In the genomic region with DNA sequence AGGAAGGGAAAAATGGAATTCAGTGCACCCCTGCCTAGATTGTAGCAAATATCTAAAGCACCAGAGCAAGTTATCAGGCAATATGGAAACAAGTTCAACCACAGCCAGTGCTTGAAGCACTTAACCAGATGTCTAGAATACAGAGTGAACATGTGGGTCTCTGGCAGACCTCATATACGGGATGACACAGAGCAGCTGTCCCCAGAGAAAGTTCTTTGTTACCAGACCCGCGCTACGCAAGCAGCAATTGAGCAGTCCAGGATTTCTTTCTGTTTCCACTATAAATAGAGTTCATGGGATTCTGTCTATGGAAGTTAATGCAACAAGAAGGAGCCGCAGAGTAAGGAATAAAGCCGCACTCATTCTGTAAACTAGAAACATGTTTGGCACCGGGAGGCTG, we compare ENCODE assay signal across 12 mouse cellular contexts. TPM values are rescaled to one million over a fixed set of nuclear protein-coding genes. Genes with fewer than 3 reads are reported as not detected.
DNase-seq lines count a peak whose midpoint lies in the region; ATAC-seq lines count a peak whose summit lies in the region.
"Had no signal": no experiment of that assay in that cellular context is flagged by ENCODE, and none has a peak within 500 bp of the region (broad histone marks: within the 10 kb centered on the region; RNA-seq: fewer than 3 reads in every experiment).

No protein-coding gene starts in this region.

- ATAC-seq in hindbrain, embryonic 16.5 days, result no peak
- no peak for ATAC-seq in intestine, embryonic 15.5 days
- ATAC-seq: activated CD4-positive, CD25-positive, alpha-beta regulatory T cell, adult 4 months; liver, postnatal 0 days had no signal

- H3K36me3 ChIP-seq in hindbrain, embryonic 16.5 days (ENCODE audit: control insufficient read depth, insufficient read depth, low read length), result no peaks in the 10 kb centered on the region
- no peaks in the 10 kb centered on the region for H3K36me3 ChIP-seq in hindbrain, embryonic 10.5 days
- no peaks in the 10 kb centered on the region for H3K36me3 ChIP-seq in intestine, embryonic 15.5 days
- H3K36me3 ChIP-seq: embryonic facial prominence, embryonic 12.5 days; hindbrain, embryonic 13.5 days had no signal

- 49% methylated on average over 7 of the region's 7 CpGs for WGBS in hindbrain, embryonic 16.5 days
- WGBS in hindbrain, embryonic 10.5 days, result 77% methylated on average over 7 of the region's 7 CpGs
- 28% methylated on average over 7 of the region's 7 CpGs for WGBS in intestine, embryonic 15.5 days

- H3K4me3 ChIP-seq in hindbrain, embryonic 16.5 days (ENCODE audit: low read length), result no peak overlapping the region
- no peak overlapping the region for H3K4me3 ChIP-seq in hindbrain, embryonic 10.5 days
- H3K4me3 ChIP-seq in intestine, embryonic 15.5 days (replicated peaks), result no peak overlapping the region
- H3K4me3 ChIP-seq: embryonic facial prominence, embryonic 12.5 days; hindbrain, embryonic 13.5 days had no signal

- 0 out of 2 replicates have a peak overlapping the region, but pooled peaks have one; percentile 2 for H3K4me2 ChIP-seq in hindbrain, embryonic 16.5 days (ENCODE audit: low read length)
- peak overlapping the region; percentile 7; the same call in 1 of the 2 replicates for H3K4me2 ChIP-seq in intestine, embryonic 15.5 days (replicated peaks)
- H3K4me2 ChIP-seq: embryonic facial prominence, embryonic 12.5 days; hindbrain, embryonic 13.5 days had no signal

- no peaks in the 10 kb centered on the region for H3K9me3 ChIP-seq in hindbrain, embryonic 16.5 days (ENCODE audit: control insufficient read depth, low read length)
- no peaks in the 10 kb centered on the region for H3K9me3 ChIP-seq in hindbrain, embryonic 10.5 days
- H3K9me3 ChIP-seq in intestine, embryonic 15.5 days, result no peaks in the 10 kb centered on the region
- H3K9me3 ChIP-seq: embryonic facial prominence, embryonic 12.5 days; hindbrain, embryonic 13.5 days had no signal

- H3K4me1 ChIP-seq in hindbrain, embryonic 16.5 days (ENCODE audit: control insufficient read depth, insufficient read depth, low read depth, low read length), result peaks cover 22% of the 10 kb centered on the region
- peaks cover 30% of the 10 kb centered on the region for H3K4me1 ChIP-seq in hindbrain, embryonic 10.5 days (replicated peaks)
- H3K4me1 ChIP-seq in intestine, embryonic 15.5 days (replicated peaks), result peaks cover 23% of the 10 kb centered on the region

- H3K9ac ChIP-seq in hindbrain, embryonic 16.5 days (ENCODE audit: low read depth, low read length), result no peak overlapping the region
- H3K9ac ChIP-seq in intestine, embryonic 15.5 days, result no peak overlapping the region
- H3K9ac ChIP-seq: embryonic facial prominence, embryonic 12.5 days; hindbrain, embryonic 13.5 days; liver, postnatal 0 days had no signal

- DNase-seq in hindbrain, embryonic 10.5 days (ENCODE audit: low spot score), result no peak
- peak; percentile 7 for DNase-seq in retina, embryonic 14.5 days (ENCODE audit: low spot score)
- no peak for DNase-seq in retina, postnatal 1 day
- no peak for DNase-seq in thymus, postnatal 10 days (ENCODE audit: low spot score in 2 of 2)
- DNase-seq in layer of hippocampus, adult 11-12 months (ENCODE audit: low spot score), result no peak
- DNase-seq: liver, postnatal 0 days; spleen, adult 18-20 months had no signal

- H3K27ac ChIP-seq in hindbrain, embryonic 16.5 days (ENCODE audit: low read depth, low read length), result no peak overlapping the region
- no peak overlapping the region for H3K27ac ChIP-seq in hindbrain, embryonic 10.5 days
- H3K27ac ChIP-seq in intestine, embryonic 15.5 days, result no peak overlapping the region
- H3K27ac ChIP-seq: embryonic facial prominence, embryonic 12.5 days; hindbrain, embryonic 13.5 days had no signal

- no peaks in the 10 kb centered on the region for H3K27me3 ChIP-seq in hindbrain, embryonic 16.5 days (replicated peaks; ENCODE audit: control insufficient read depth, insufficient read depth, low read length)
- H3K27me3 ChIP-seq in hindbrain, embryonic 10.5 days (ENCODE audit: insufficient read depth, poor library complexity, severe bottlenecking), result no peaks in the 10 kb centered on the region
- no peaks in the 10 kb centered on the region for H3K27me3 ChIP-seq in intestine, embryonic 15.5 days (replicated peaks)
- H3K27me3 ChIP-seq: embryonic facial prominence, embryonic 12.5 days; hindbrain, embryonic 13.5 days had no signal

RNA-seq across cellular contexts. Expression of gene Slc4a4, which starts 46.8 kb away (rescaled TPM):
- polyA plus RNA-seq in hindbrain, embryonic 16.5 days (2015; fragmentation: Nextera tagmentation; extraction: Ambion mirVana), result 9.1 and 9.5 TPM in 2 replicates
- 2.0 and 2.5 TPM in 2 replicates for polyA plus RNA-seq in hindbrain, embryonic 10.5 days (2016; fragmentation: Nextera tagmentation; extraction: Ambion mirVana)
- polyA plus RNA-seq in intestine, embryonic 15.5 days (2015; fragmentation: Nextera tagmentation; extraction: Ambion mirVana), result 4.6 and 4.7 TPM in 2 replicates
